Mouse (Mus musculus) WW6 (cell line): ENCODE results near the gene Tmeff1.

Experiments used
- DNase-seq: peaks from one replicate; pipeline ENCODE4 v3.0.0-alpha.2; 2013; ENCODE audit warnings: low read depth, low spot score

The Tmeff1 gene

DNA sequence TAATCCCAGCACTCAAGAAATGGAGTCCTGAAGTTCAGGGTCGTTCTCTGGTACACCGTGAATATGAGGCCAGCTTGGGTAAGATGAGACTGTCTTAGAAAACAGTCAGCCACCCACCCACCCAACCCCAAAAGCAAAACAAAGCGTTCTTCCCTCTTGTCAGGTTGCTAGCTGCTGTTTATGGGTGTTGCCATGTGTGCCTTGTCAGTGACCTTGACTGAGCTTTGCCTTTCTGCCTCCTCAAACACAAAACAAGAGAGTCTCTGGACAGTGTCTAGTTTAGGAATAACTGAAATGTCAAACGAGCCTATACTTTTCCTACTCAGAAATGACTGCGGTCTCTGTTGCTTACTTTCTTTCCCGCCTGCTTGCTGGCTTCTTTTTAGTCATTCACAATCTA lies 37.3 kb downstream of the Tmeff1 start:
- no peak for DNase-seq

DNA sequence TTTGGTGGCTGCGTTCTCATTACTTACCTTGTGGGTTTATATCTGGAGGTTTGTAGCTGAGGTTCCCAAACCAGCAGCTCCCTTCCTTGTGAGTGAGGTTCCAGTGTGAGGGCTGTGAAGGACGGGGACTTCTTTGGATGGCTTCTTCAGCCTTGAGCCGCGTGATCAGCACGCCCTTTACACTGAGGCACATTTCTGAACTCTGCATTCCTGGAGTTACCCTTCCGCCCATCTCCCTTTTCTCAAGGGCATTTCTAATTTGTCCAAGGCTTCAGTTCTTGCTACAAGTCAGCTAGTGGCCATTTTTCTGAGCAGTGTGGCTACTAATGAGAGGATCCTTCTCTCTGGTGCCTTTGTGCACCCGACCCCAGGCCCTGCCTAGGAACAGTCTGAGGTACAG lies 38.0 kb downstream of the Tmeff1 start:
- DNase-seq: no peak

DNA sequence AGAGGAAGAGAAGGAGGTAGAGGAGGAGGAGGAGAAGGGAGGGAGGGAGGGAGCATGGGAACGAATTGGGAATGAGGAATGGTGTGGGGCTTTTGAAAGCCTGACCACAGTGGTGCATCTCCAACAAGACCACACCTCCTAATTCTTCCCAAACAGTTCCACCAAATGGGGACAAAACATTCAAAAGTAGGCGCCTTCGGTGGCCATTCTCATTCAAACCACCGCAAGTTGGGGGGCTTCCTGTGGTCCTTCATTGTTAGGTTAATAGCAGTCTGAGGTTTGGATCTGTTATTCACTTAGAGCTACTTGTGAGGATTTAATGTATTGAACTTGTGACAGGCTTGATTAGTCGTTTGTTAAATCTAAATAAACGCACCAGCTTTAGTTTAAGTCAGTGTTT lies 40.0 kb downstream of the Tmeff1 start:
- no peak for DNase-seq

DNA sequence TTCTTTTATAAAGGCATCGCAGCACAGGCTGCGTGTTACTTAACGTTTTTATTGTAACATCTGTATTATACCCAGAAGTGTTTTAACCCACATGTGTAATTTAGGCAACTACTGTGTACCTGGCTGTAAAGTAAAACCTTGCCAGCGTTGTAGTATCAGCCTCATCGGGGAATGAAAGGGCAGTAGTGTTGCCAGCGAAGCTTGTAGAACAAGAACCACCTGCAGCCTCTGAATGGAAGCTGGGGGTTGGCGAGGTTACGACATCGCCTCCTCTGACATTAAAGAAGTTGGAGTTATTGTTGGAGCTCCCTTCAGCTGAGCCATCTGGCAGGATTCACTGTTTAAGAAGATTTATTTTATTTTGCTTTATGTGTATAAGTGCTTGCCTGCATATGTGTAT lies 40.9 kb downstream of the Tmeff1 start:
- DNase-seq: no peak

DNA sequence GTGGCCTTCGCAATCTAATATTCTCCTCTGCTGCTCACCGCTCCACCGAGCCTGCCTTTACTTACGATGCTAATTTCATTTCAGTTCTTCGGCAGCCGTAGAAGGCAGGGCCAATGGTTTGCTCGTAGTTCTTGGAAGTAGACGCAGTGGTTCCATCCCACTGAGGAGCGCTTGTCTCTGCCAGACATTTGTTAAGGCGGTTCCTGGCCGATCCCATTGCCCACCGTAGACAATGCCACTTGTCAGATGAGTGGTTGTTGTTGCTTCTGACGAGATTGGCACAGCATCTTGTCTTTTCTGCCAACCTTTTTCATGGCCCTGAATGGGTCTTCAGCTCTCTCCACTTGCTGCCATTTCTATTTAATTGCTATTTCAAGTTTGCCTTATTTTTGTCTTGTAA lies 44.5 kb downstream of the Tmeff1 start:
- DNase-seq: no peak

DNA sequence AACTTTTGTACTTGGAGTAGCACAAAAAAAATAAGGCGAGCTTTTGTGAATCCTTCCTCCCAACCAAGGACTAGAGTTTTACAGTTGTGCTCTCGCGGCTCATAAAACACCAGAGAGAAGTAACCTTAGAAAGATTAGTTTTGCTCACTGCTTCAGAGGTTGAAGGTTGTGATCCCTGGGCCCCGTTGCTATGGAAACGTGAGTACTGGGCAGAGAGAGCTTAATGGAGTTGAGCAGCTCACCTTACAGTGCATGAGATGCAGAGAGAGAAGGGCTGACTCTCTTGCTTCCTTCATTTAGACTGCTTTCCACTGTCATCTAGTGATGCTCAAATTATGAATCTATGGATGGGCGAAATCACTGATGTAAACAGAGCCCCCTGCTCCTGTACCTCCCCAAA lies 48.6 kb downstream of the Tmeff1 start:
- DNase-seq: no peak

DNA sequence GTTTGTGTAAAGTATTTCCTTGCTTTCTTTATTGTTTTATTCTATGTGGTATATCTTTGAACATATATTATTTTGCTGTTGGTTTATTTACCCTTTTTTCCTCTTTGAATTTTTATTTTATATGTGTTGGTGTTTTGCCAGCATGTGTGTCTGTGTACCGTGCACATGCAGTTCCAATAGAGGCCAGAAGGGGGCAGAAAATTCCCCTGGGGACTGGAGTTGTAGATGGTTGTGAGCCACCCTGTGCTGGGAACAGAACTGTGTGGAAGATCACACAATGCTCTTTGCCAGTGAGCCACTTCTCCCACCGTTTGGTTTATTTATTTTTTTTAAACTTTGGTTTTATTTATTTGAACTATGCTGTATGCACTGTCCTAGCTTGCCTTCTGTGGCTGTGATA lies 49.1 kb downstream of the Tmeff1 start:
- DNase-seq: no peak

DNA sequence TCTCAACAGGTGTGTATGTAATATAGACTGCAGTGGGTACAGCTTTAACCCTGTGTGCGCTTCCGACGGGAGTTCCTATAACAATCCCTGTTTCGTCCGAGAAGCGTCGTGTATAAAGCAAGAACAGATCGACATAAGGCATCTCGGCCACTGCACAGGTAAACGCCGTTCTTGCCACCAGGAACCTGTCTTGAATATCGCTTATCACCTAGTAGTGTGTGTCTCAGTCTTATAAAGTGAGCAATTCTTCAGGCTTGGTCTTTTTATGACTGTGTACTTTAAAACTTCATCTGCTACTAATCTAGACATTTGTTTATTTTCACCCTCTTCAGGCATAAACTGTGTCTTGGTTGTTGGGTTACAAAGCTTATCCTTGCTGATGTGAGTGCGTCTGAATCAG lies 51.9 kb downstream of the Tmeff1 start:
- no peak for DNase-seq

DNA sequence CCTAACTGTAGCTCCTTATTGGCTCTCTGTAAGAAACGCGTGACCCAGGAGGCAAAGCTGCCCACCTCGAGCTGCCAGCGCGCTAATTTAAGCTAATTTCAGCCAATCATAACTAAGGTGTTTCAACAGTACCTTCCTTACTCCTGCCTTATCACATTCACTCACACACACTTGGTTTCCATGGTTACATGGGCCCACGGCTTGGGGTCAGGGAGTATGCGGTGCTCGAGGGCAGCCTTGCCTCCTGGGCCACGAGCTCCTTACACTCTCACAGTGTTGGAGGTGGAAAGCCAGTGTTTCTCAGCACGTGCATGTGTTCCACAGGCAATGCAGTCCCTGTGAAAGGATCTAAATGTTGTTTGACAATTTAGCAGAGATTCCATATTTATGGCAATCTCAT lies 53.2 kb downstream of the Tmeff1 start:
- no peak for DNase-seq

DNA sequence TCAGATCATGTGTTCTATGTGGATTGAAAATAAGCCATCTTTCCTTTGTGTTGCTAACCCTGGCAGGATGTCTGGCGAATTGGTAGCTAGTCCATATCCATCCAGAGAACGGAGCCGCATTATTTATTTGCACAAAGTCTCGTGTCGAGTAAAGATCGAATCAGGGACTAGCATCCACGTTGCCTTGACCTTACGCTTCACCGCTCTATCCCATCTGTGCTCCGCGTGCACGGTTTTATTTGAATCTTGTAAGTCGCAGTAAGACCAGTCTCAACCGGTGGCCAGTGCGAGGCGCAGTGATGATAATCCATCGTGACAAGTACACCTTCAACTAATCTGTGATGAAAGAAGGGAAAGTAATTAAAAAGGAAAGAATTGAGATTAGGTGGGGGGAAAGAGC lies 54.5 kb downstream of the Tmeff1 start:
- DNase-seq: no peak

DNA sequence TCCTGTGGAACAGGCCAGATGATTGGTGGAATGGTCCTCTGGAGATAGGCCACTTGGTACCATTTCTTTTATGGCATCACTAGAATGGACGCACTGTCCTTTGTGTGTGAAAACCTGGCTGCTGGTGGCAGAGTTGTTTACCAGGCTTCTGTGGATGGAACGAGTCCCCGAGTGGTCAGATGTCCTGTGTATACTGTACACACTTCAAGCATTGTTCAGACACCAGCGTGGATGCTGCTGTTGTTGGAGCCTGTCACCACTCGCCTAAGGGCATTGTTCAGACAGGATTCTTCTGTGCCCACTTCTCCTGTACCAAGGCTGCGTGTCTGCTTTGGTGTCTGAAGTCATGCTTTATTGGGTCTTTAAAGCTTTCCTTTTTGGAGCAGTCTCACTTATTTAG lies 58.8 kb downstream of the Tmeff1 start:
- DNase-seq: no peak

DNA sequence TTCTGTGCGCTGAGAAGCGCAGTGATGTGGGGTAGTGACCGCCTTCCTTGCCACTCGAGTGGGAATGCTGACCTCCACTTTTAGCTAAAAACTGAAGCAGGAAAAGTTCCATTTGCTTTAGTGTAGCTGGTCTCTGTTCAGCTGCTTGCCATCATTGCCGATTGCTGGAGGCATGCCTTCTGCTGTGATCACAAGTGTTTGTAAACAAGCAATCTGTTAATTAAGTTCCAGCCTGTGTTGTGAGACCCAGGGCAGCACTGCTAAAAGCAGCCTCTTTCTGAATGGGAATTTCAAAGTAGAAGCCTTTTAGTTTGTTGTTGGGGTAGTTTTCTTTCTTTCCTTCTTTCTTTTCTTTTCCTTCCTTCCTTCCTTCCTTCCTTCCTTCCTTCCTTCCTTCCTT lies 61.2 kb downstream of the Tmeff1 start:
- no peak for DNase-seq

DNA sequence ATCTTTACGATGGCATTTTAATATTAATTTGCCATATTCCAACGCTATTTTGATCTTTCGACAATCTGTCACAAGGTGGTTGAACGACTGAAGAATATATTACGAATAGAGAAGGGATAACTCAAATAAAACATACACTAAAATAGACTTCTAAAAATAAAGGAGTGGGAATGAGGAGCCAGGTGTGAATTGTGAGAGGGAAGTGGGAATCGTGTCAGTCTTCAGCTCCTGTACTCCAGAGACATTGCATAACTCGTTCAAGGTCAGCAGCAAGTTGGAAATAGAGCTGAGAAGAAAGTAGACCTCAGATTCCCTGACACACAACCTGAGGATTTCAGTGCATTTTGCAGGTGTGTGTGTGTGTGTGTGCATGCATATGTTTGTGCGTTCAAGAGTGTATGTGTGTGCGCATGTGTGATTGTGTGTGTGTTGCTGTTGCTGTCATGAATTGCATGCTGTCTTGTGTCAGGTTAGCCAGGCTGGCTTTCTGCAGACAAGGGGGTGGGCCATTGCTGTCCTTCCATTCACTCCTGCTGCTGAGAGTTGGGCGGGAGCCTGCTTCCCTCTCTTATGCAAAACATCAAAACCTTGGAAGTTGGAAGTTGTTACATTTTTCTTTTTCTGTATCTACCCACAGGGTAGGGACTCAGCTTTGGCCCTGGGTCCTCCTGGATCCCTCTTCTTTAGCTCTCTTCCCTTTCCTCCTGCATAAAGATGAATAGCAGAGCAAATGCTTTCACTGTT lies 65.8 kb downstream of the Tmeff1 start:
- DNase-seq: no peak

DNA sequence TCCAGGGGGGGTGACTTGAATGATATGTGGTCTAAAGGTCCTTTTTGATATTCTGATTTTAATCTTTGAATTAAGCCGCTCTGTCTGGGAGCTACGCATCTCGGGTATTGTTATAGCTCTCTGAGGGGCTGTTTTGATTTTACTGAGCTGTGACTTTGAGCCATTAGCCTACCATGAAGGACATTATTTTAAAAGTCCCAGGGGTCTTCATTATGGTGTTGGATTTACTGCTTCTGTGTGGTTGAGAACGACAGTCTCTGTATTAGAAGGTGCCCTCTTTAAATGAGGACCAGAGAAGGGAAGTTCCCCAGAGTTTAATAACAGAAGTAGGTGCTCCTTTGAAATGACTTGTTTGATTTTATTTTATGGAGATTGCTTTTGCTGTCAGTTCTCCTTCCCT lies 69.1 kb downstream of the Tmeff1 start:
- no peak for DNase-seq

DNA sequence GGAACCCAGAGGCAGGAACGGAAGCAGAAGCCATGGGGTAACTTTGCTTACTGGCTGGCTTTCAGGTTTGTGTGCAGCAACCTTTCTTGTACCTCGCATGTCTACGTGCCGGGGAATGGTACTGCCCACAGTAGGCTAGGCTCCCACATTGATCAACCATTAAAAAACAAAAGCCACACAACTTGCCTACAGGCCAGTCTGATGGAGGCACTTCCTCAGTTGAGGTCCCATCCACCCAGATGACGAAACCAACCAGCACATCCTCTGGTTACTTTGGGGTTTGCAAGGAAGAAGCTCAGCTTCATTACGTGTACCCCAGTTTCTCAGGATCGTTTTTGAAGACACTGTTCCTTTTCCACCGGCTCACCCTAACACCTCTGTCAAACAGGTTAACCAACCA lies 71.6 kb downstream of the Tmeff1 start:
- no peak for DNase-seq

DNA sequence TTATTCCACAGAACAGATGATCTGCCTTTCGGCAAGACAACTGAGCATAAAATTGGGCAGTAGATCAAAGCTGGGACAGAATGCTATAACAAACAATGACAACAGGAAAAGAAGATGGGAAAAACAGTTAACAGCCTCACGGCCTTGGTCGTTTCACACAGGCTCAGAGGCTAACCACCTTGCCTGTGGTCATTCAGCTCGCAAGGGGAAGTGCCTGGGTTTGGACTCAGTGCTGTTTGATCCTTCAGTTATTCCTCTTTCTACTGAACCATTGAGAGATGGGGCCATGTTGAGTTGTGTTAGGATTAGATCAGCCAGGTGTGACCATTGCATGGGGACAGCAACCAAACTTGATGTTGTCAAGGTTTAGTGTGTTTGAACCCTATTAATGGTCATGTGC lies 75.2 kb downstream of the Tmeff1 start:
- no peak for DNase-seq

DNA sequence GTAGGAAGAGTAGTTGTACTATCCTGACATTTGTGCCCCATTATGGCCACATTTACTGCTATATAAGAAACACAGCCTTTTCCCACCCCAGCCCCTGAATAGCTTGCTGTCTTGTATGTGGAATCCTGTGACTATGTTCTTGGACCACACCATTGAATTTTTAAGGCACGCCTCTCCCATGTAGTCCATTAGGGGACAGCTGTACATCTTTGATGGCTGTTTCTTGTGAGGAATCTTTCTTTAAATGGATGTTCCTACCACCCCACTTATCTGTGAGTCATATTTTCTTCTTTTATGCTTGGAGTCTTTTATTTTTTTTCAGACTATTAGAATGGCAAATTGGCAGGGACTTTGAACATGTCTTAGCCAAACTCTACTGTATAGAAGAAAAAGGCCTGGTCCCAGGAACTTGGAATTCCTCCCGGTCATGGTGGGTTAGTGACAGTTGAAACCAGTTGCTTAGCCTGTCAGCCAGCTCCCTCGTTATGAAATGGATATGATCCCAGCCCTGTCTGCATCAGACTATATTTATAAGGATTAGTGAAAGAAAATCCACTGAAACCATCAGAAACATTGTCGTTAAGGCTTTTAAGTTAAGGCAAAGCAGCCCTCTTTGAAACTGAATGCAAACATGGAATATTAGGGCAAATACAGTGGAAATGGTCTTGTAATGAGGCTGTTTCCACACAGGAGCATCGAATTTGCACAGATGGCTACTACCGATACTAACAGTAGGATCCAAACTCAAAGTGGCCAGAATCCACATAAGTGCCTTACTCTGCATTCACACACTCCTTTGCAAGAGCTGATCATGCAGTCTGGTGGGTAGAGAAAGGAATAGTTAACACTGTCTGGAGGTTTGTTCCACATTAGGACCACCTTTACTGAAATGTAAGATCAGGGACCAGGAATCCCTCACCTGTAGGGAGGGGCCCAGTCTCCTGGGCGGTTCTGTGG lies 75.9 kb downstream of the Tmeff1 start:
- DNase-seq: no peak

DNA sequence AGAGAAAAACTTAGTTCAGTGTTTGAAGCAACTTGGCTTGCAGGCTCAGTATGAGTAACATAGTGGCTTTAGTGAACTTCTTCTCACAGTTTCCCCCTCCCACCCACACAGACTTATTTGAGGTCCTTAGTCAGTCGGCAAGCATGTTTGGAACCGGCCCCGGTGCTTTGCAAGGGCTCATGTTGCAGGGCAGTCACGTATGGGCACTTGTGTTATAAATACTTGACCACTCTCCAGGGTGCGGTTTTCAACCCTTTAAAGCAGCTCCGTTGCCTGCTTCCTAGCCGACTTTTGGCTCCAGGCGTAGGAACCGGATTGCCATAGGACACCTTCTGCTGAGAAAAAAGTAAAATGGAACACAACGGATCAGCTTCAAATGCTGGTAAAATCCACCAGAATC lies 78.3 kb downstream of the Tmeff1 start, which contains the start of gene Cavin4:
Gene Cavin4 (plus strand): TSS at position 244 of the 400 bp plus-strand sequence.
- DNase-seq: no peak

DNA sequence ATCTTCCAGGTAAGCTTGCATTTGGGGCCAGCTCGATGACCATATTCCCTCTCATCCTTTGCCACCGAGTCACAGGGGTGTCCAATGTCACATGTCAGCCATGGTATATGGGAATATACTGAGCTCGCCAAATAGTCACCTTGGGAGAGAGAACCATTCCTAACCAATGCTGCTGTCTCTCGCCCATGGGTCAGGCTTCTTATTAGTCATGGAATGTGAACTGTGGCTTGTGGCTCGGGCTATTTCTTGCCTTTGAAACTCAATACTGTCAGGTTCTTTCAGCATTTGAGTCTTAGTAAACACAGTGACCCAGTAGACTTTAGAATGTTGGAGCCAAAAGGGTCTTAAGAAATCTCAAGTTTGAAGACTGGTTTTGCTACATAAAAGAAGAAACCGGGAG lies 79.0 kb downstream of the Tmeff1 start:
- DNase-seq: no peak

DNA sequence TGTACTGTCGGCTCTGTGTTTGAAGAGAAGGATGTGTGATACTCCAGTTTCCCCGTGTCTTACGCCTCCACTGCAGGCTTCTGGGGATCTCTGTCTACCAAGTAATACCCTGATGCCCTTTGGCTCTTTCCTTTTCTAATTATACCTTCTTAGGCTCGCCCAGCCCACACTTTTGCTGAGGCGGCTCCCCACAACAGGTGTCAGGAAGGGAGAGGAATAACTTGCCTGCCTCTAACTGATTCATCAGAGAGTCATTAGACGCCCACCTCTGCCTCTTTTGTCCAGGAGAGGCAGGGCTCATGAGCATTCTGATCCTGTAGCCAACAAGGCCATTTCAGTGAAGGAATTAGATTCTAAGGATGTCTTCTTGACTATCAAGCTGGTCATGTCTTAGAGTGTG lies 82.3 kb downstream of the Tmeff1 start:
- no peak for DNase-seq

DNA sequence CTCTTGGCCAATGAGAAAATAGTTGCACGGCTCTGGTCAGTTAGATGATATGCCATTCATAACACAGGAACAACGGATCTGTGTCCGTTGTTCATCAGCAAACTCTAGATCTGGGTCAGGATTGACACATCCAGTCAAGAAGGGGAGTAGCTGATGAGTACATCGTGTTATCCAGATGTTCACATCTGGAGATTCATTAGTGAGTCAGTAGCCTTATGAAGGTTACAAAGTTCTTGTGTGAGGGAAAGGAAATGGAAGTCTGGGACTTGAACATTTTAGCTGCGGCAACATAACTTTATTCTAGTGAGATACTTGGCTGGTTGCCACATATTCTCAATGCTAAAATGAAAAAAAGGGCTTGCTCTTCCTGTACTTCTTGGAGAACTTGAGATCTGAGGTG lies 87.9 kb downstream of the Tmeff1 start:
- DNase-seq: no peak

DNA sequence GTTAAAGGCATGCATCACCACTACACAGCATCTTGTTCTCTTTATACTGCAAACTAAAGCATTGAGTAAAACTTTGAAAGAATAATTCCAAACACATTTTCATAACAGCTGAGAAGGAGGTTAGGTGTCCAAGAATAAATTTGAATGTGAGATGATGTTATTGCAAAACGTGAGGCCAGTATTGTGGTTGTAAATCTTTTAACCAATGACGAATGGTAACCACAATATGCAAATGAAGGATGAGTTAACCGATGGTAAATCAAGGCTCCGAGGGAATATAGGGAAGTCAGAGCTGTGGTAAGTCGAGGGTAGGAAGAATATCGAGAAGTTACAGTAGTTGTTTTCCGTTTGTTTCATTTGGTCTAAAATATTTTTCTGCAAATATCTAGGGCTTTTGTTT lies 89.4 kb downstream of the Tmeff1 start:
- DNase-seq: no peak

DNA sequence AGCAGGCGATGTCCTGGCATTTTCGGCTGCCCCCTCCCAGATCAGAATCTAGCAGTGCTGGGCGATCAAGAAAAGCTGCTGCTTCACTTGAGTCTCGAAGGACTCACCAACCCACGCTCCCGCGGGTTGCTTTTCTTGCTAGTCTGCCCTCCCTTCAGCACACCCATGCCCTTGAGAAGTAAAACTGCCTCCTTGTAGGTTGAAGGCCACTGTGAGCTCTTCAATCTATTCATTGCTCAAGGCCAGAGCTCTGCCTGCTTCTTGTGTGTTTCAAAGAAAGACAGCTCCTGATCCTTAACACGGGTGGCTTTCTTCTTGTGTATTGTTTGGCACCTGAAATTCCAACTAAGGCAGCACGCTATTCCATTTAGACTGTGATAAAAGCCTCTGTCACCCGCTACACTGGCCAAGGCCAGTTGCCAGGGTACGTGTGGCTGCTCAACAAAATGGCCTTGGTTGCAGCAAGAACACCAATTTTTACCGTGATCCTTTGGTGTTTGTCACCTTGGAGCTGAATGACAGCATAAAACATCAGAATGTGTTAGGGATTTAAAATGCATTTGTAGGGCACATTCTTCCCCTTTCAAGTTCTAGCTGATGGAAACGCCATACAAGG lies 91.7 kb downstream of the Tmeff1 start:
- no peak for DNase-seq
